Comparison of ENCODE assay signal across 8 mouse cellular contexts in the genomic region with DNA sequence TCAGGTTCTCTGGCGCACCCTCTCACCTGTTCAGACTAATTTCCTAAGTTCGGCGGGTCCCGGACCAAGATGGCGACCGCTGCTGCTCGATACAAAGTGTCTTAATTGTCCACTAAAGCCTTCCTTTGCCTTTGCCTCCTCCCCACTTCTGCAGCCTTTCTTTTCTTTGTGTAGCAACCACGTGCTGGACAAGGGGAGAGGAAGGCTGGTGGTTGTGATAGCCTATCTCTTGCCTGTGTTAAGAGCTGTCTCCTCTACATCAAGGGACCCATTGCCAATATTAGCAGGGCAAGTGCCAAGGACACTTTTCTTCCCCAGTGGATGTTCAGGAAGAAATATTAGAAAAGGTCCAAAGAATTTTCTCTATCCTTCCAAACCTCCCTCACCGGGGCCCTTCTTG.
"Had no signal": no experiment of that assay in that cellular context is flagged by ENCODE, and none has a peak within 500 bp of the region (broad histone marks: within the 10 kb centered on the region; RNA-seq: fewer than 3 reads in every experiment).

No protein-coding gene starts in this region.

- DNase-seq: liver, postnatal 0 days; lung, adult 2 months; lung, postnatal 14 days; lung, postnatal 36 days; right cerebral cortex, postnatal 14 days; thymus, adult 2 months; thymus, postnatal 25 days; thymus, postnatal 4 days had no signal
